Mouse (Mus musculus) midbrain, postnatal 0 days (tissue): ENCODE measurements around the gene Hoxa10. TPM values are rescaled to one million over a fixed set of nuclear protein-coding genes. Genes with fewer than 3 reads are reported as not detected.

Experiments
- ATAC-seq: fragments of 200-750 bp; cut with Nextera tagmentation; 2 replicates; pipeline ENCODE4 v1.8.0; 2017; ENCODE audit warnings: moderate number of reproducible peaks, mild to moderate bottlenecking, moderate TSS enrichment, moderate library complexity; ENCODE audit not compliant: low FRiP score
- DNase-seq: peaks from one replicate; pipeline ENCODE4 v3.0.0-alpha.2; 2015; ENCODE audit warnings: low spot score
- H3K27ac ChIP-seq: fragments of 300-500 bp; sonication (generic); 2 replicates; pipeline ENCODE4 v1.5.1; 2014; ENCODE audit warnings: low read depth, mild to moderate bottlenecking, low read length, mixed read lengths
- H3K27me3 ChIP-seq: fragments of 300-500 bp; sonication (generic); 2 replicates; pipeline ENCODE4 v1.6.1; 2014; ENCODE audit warnings: low read length, control low read depth, mixed read lengths; ENCODE audit not compliant: insufficient read depth
- H3K36me3 ChIP-seq: fragments of 300-500 bp; sonication (generic); 2 replicates; pipeline ENCODE4 v1.6.1; 2014; ENCODE audit warnings: low read length, control low read depth, mixed read lengths; ENCODE audit not compliant: insufficient read depth
- H3K4me1 ChIP-seq: fragments of 300-500 bp; sonication (generic); 2 replicates; pipeline ENCODE4 v1.6.1; 2014; ENCODE audit warnings: mild to moderate bottlenecking, control low read depth, antibody characterized with exemption, low read length, mixed read lengths; ENCODE audit not compliant: insufficient read depth
- H3K4me2 ChIP-seq: fragments of 300-500 bp; sonication (generic); 2 replicates; pipeline ENCODE4 v1.6.1; 2014; ENCODE audit warnings: low read depth, mild to moderate bottlenecking, low read length, mixed read lengths; ENCODE audit not compliant: poor library complexity, severe bottlenecking
- H3K4me3 ChIP-seq: fragments of 300-500 bp; sonication (generic); 2 replicates; pipeline ENCODE4 v1.5.1; 2014; ENCODE audit warnings: low read depth, mild to moderate bottlenecking, low read length, moderate library complexity
- H3K9ac ChIP-seq: fragments of 300-500 bp; sonication (generic); replicated peaks from 2 replicates; pipeline ENCODE4 v1.6.1; 2014; ENCODE audit warnings: mild to moderate bottlenecking, low read length, moderate library complexity, mixed read lengths; ENCODE audit not compliant: poor library complexity, severe bottlenecking
- H3K9me3 ChIP-seq: fragments of 300-500 bp; sonication (generic); 2 replicates; pipeline ENCODE4 v1.6.1; 2016; ENCODE audit warnings: low read length, control low read depth
- CTCF ChIP-seq: IDR thresholded peaks from 2 replicates; pipeline ENCODE4 v1.5.1; 2016; ENCODE audit warnings: antibody characterized with exemption, mild to moderate bottlenecking
- WGBS: fragments of 180-500 bp; shearing (Covaris S2); extraction: QIAGEN DNeasy Blood & Tissue Kit; methylation state at CpG from one replicate; pipeline ENCODE4 v1.1.7; 2014; 5-methylcytosine and 5-hydroxymethylcytosine counted together
- polyA plus RNA-seq: library from polyadenylated mRNA; unstranded; fragments of >200 nt; fragmentation: Nextera tagmentation; extraction: Ambion mirVana; gene quantifications from 2 replicates; pipeline ENCODE4 v1.2.1, GENCODE M21; 2015
- total RNA-seq: library from RNA; depleted of rRNA; stranded (reverse); fragments of >200 nt; gene quantifications from 2 replicates; pipeline ENCODE4 v1.2.3, GENCODE M21; 2014

Hoxa10 gene
- total and polyA plus RNA-seq, 2 experiments from 2014 or later: not detected

DNA sequence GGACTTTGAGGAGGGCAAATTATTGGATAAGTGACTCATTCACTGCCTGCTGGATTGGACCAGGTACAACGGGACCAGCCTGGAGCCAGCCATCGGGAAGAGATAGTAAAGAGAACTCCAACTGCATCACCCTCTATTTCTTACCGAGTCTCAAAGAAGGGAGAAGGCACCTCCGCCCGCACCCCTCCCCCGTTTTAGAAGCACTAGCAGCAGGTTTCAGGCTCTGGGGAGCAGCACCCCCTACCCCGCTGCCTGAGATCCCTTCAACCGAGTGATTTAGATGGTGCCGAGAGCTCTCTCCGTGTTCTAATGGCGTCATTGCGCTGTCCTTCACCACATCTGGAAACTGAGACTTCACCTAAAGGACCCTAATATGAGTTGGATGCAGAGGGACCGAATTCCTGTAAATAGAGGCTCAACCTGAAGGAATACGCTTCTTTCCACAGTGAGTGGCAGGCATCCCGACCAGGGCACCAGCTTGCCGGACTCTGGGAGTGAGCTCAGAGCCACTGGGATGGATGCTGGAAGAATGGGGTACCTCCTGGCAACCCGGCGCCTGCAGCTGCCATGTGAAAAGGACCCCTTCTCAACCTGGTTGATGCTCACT is 24.8 kb upstream of the Hoxa10 start:
- no peak for ATAC-seq

DNA sequence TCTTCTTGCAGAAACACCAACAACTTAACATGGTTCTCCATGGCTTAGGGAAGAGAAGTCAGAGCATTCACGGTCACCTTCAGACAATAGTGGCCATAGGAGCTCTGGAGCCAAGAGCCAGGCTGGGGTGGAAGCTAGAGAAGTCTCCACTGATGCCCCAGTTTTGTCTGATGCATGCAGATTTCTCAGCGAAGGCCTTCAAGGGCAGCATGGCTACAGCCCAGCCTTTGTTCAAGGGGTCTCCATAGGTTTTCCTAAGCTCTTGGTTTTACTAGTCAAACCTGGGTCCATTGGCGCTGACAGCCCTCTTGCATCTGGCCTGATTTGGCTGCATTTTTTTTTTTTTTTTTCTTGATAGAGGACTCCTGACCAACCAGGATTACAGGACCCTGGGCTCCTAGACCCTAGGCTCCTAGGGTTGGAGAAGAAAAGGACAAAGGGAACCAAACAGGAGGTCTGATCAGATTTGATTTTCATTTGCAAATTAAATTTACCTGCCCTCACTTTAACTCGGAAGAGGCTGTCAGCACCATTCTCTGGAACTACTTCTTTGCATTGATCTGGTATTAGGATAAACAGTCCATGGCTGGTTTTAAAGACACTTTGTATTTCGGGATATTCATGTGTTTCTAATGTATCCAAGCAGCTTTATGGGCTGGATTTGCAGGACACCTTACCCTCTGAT is 23.6 kb upstream of the Hoxa10 start:
- WGBS: 3% methylated on average over 5 of the region's 5 CpGs
- peaks cover 92% of the 10 kb centered on the region for H3K27me3 ChIP-seq
- no peaks in the 10 kb centered on the region for H3K4me1 ChIP-seq
- DNase-seq: no peak
- H3K36me3 ChIP-seq: no peaks in the 10 kb centered on the region
- no peak for ATAC-seq
- H3K4me2 ChIP-seq: no peak overlapping the region
- H3K27ac ChIP-seq: no peak overlapping the region
- no peaks in the 10 kb centered on the region for H3K9me3 ChIP-seq
- no peak overlapping the region for H3K9ac ChIP-seq
- no peak for TF ChIP-seq CTCF
- no peak overlapping the region for H3K4me3 ChIP-seq

More for the DNA sequence above, 24.8 kb upstream of the Hoxa10 start:
- H3K36me3 ChIP-seq: no peaks in the 10 kb centered on the region
- H3K9ac ChIP-seq: no peak overlapping the region
- under 1% methylated on average over 18 of the region's 18 CpGs for WGBS
- no peak overlapping the region for H3K4me3 ChIP-seq
- no peaks in the 10 kb centered on the region for H3K4me1 ChIP-seq
- H3K4me2 ChIP-seq: no peak overlapping the region
- H3K9me3 ChIP-seq: no peaks in the 10 kb centered on the region
- H3K27me3 ChIP-seq: peaks cover 93% of the 10 kb centered on the region
- no peak overlapping the region for H3K27ac ChIP-seq
- no peak for DNase-seq
- no peak for TF ChIP-seq CTCF

DNA sequence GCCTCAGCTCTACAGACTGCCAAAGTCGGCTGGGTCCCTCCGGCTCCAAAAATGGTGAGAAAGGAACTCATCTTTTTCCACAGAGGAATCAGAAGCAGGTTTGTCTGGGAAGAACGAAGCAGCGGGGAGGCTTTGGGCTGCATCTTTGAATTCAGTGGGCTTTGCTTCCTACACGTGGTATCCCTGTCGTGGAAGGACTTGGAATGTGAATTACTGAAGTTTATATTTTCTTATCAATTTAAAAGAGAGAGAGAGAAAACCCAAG is 22.6 kb upstream of the Hoxa10 start:
- H3K9me3 ChIP-seq: no peaks in the 10 kb centered on the region
- TF ChIP-seq CTCF: no peak
- peaks cover 88% of the 10 kb centered on the region for H3K27me3 ChIP-seq
- no peak overlapping the region for H3K4me3 ChIP-seq
- no peak overlapping the region for H3K4me2 ChIP-seq
- H3K27ac ChIP-seq: no peak overlapping the region
- H3K4me1 ChIP-seq: no peaks in the 10 kb centered on the region
- ATAC-seq (no peak), DNase-seq (no peak)
- H3K9ac ChIP-seq: no peak overlapping the region
- no peaks in the 10 kb centered on the region for H3K36me3 ChIP-seq
- 1% methylated on average over 6 of the region's 6 CpGs for WGBS

DNA sequence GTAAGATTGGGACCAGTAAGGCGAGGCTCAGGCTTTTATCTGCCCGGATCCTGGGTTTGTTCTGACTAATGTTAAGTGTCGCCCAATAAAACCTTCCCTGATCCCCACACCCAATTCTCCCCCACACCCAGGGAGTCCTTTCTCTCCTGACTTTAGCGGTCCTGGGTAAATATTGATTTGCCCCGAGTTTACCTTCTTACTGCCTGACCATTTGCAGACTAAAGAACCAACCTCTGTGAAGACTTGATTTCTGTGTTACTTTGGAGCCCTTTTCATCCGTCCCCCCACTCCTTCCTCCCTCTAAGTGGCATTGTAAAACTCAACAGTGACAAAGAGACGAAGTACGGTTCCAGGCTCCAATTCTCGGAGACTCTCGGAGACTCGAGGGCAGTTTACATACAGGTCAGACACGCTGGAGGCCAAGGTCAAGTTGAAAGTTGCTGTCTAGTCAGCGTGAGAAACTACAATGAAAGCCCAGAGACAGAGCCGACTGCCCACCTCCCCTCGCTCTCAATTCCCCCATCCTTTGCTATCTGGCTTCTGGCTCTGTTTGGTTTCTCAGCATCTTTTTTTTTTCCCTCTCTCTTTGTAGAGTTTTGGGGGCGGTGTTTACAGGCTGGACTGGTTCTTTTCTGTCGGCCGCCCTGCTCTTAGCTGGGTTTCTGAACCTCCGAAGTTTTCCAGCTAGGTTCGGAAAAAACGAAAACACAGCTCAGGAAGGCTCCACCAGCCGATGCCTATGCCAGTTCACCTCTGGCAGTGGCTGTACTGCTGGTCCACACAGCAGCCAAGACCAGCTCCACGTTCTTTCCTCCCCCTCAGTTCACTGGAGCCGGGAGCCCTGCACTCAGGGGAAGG is 22.0 kb upstream of the Hoxa10 start:
- Histone ChIP-seq H3K27ac (no peak overlapping the region), H3K4me1 (no peaks in the 10 kb centered on the region), H3K4me2 (no peak overlapping the region), H3K4me3 (no peak overlapping the region), H3K36me3 (no peaks in the 10 kb centered on the region), H3K9ac (no peak overlapping the region), H3K27me3 (peaks cover 86% of the 10 kb centered on the region), H3K9me3 (no peaks in the 10 kb centered on the region)
- ATAC-seq (no peak), DNase-seq (no peak)
- WGBS: under 1% methylated on average over 24 of the region's 24 CpGs
- no peak for TF ChIP-seq CTCF

DNA sequence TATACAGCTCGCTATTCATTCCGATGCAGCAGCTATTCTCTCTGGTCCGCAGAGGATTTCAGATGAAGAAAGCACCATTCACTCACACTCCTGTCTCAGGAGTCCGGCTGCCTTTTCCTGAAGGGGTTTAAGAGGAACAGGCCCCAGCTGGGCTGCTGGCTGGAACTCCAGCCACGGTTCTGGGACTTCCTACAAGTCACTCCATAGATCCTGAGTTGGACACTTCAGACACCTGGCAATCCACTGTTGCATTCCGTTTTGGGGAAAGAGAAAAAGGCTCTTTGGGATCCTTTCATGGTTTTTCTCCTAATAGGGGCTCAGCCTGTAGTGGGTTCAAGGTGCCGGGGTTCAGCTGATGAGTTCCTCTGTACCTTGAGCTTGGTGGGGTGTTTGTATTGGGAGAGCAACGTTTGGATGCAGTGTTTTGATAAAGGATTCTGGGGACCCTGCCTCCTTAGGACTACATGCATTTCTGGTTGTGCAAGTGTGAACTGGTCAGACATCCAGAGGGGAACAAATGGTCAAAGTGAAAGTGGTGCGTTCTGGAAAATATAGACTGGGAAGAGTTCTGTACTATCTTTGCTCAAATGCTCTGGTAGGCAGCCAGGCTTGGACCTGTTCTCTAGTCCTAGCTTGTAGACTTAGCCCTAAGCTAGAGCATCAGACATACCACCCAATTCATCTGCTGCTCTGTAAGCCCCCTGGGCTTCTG is 21.3 kb upstream of the Hoxa10 start:
- WGBS: 3% methylated on average over 9 of the region's 9 CpGs
- H3K36me3 ChIP-seq: no peaks in the 10 kb centered on the region
- ATAC-seq (no peak), DNase-seq (no peak)
- no peaks in the 10 kb centered on the region for H3K4me1 ChIP-seq
- H3K27me3 ChIP-seq: peaks cover 82% of the 10 kb centered on the region
- no peak overlapping the region for H3K4me3 ChIP-seq
- H3K9ac ChIP-seq: no peak overlapping the region
- no peak overlapping the region for H3K4me2 ChIP-seq
- H3K9me3 ChIP-seq: no peaks in the 10 kb centered on the region
- H3K27ac ChIP-seq: no peak overlapping the region
- TF ChIP-seq CTCF: no peak
